Mouse (Mus musculus): ENCODE measurements around the gene Efcab1. TPM values are rescaled to one million over a fixed set of nuclear protein-coding genes. Genes with fewer than 3 reads are reported as not detected.
"Not testable (repeated sequence)": the region's sequence is repeated elsewhere in the genome, so short reads cannot be mapped to it uniquely, and the experiment has no call there.

Gene Efcab1
- polyA plus RNA-seq, 1 experiment from 2014 or later = 9.8 TPM

DNA sequence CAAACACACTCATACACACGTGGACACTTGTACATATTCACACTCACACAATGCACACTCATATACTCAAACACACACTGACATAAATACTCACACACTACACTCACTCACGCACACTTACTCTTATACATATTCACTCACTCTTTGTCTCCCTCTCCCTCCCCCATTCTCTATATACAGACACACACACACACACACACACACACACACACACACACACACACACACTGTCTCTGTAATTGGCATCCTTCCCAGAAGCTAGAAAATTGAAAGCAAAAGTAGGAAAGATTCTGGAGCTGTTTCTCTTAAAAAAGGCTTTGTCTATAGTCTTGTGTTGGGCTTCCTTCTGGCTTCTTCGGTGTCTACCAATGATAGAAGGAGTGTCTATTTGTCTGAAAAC is 34.5 kb downstream of the Efcab1 start:
- Histone ChIP-seq H3K27ac (peak overlapping the region; percentile 46), H3K36me3 (no peaks in the 10 kb centered on the region), H3K4me3 (no peak overlapping the region), H3K27me3 (no peaks in the 10 kb centered on the region), H3K4me1 (0 out of 2 replicates have a peak, but pooled peaks cover 13% of the 10 kb centered on the region), H3K9me3 (no peaks in the 10 kb centered on the region), H3K4me2 (replicated peaks) (no peak overlapping the region), H3K9ac (no peak overlapping the region)
- no peak; the same call in 1 of the 2 replicates for ATAC-seq (ENCODE audit: insufficient number of reproducible peaks, insufficient read depth, low FRiP score, low TSS enrichment)
- 75% methylated on average over 3 of the region's 3 CpGs for WGBS

DNA sequence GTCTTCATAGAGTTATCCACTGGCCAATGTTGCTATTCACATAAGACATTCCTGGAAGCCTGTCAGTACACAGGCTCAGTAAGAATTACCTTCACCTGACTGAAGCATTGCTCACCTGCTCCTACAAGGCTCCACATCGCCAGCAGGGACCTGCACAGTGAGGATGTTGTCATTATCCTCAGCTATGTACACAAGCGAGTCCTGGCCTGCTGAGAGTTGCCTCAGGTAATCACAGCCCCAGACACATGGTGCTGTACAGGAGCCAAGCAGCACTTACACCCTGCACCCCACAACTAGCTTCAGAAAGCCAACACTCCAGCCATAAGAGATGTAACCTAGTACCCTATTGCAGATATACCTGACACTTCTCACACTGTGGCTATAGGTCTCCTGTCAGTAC is 37.1 kb downstream of the Efcab1 start:
- Histone ChIP-seq H3K4me1 (0 out of 2 replicates have a peak, but pooled peaks cover 13% of the 10 kb centered on the region), H3K36me3 (no peaks in the 10 kb centered on the region), H3K9ac (no peak overlapping the region), H3K27me3 (no peaks in the 10 kb centered on the region), H3K9me3 (no peaks in the 10 kb centered on the region), H3K4me2 (replicated peaks) (no peak overlapping the region), H3K4me3 (no peak overlapping the region), H3K27ac (no peak overlapping the region)
- 76% methylated on average over 2 of the region's 2 CpGs for WGBS
- peak; percentile 69; the same call in 1 of the 2 replicates for ATAC-seq (ENCODE audit: insufficient number of reproducible peaks, insufficient read depth, low FRiP score, low TSS enrichment)

DNA sequence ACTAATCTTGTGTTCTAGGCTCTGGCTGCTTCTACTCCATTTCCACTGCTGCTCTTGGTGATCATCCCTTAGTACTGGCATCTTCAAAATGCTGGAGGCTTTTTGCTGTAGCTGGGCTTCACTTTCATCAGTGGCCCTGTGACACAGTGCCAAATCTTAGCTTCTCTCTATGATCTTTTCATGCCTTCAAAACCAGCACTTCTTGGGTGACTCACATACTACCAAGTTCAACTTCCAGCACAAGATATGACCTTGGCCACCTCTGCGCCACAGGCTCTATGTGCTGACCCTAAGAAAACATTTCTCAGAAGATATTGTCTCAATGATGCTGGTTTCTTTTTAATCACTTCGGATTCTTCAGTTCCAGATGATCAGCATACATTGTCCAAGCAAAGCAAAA is 41.2 kb downstream of the Efcab1 start:
- not testable (repeated sequence) for H3K36me3 ChIP-seq; H3K27me3 ChIP-seq; H3K4me2 ChIP-seq (replicated peaks); H3K4me3 ChIP-seq; ATAC-seq (ENCODE audit: insufficient number of reproducible peaks, insufficient read depth, low FRiP score, low TSS enrichment); H3K9me3 ChIP-seq; H3K4me1 ChIP-seq; H3K27ac ChIP-seq; H3K9ac ChIP-seq
- WGBS = 94% methylated on average over 2 of the region's 2 CpGs

DNA sequence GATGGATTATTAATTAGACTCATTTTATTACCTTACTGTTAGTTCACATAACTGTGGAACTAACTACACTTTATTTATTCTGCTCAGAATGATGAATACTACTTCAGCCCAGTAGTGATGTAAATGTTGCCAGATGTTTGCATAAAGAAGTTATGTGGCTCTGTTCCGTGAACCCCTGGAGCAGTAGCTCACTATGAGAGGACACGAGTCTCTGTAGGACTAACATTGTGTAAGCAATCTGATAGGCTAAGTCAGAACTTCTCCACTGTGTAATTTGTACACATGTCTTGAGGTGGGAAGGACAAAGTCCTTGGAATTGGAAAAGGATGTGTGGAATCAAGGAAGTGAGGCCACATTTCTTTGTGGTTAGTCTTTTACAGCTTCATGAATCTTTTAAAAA is 45.5 kb downstream of the Efcab1 start:
- Histone ChIP-seq H3K4me3 (no peak overlapping the region), H3K4me1 (peaks cover 4% of the 10 kb centered on the region; the same call in 1 of the 2 replicates), H3K27me3 (no peaks in the 10 kb centered on the region), H3K36me3 (no peaks in the 10 kb centered on the region), H3K4me2 (replicated peaks) (no peak overlapping the region), H3K9ac (no peak overlapping the region), H3K9me3 (no peaks in the 10 kb centered on the region), H3K27ac (no peak overlapping the region)
- ATAC-seq (ENCODE audit: insufficient number of reproducible peaks, insufficient read depth, low FRiP score, low TSS enrichment) = peak; percentile 67; the same call in 1 of the 2 replicates
- WGBS = 49% methylated on average over 2 of the region's 2 CpGs

DNA sequence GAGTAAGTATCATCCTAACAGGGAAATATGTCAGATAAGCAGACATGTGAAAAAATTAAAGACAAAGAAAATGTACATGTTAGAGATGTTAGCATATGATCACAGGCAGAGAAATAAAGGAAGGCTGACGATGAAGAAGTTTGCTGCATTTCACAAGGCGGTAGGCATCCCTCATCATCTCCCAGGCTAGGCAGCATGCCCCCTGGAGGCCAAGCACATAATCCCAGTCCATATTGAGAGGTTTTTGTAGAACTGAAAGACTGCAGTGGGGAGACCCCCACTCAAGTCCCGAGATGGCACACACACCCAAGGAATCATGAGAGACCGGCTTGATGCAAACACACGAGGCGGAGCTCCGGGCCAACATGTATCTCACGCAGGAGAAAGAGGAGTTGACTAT is 53.3 kb downstream of the Efcab1 start:
- ATAC-seq (ENCODE audit: insufficient number of reproducible peaks, insufficient read depth, low FRiP score, low TSS enrichment) = no peak
- WGBS = 92% methylated on average over 8 of the region's 8 CpGs
- Histone ChIP-seq H3K9me3 (no peaks in the 10 kb centered on the region), H3K9ac (no peak overlapping the region), H3K36me3 (no peaks in the 10 kb centered on the region), H3K4me1 (no peaks in the 10 kb centered on the region), H3K4me3 (no peak overlapping the region), H3K27me3 (no peaks in the 10 kb centered on the region), H3K27ac (no peak overlapping the region), H3K4me2 (replicated peaks) (no peak overlapping the region)

DNA sequence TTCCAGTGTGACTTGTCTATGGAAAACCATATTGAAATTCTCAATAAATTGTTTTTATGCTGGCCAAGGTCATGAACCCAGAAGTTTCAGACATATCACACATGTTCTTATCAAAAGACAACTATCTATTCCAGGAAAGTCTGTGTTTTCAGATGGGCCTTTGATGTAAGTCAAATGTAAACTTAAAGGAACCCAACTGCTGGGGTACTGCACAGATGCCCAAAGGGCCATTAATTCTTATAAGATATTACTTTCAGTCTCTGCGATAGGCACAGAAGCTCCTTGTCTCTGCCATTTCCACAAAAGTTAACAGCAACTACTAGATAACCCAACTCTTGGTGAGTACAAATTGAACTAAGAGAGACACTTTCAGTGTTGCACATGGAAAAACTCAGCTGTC is 67.3 kb downstream of the Efcab1 start:
- no peak for ATAC-seq (ENCODE audit: insufficient number of reproducible peaks, insufficient read depth, low FRiP score, low TSS enrichment)
- Histone ChIP-seq H3K9me3 (no peaks in the 10 kb centered on the region), H3K4me2 (replicated peaks) (no peak overlapping the region), H3K4me3 (no peak overlapping the region), H3K4me1 (no peaks in the 10 kb centered on the region), H3K27ac (no peak overlapping the region), H3K9ac (no peak overlapping the region), H3K36me3 (no peaks in the 10 kb centered on the region), H3K27me3 (no peaks in the 10 kb centered on the region)
- WGBS = 77% methylated on average over 1 of the region's 1 CpGs

DNA sequence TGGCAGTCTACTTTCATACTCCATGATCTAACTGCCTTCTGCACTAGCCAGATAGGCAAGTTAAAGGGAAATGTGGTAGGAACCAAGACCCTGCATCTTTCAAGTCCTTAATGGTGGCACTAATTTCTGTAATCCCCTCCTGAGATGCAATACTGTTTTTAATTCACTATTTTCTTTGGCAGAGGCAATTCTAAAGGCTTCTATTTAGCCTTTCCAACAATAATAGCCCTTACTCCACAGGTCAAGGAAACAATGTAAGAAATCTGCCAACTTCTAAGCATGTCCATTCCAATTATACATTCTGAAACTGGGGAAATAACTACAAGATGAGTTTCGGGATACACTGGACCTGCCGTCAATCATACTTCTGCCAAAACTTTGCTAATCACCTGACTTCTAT is 72.8 kb downstream of the Efcab1 start:
- H3K9me3 ChIP-seq = no peaks in the 10 kb centered on the region
- ATAC-seq (ENCODE audit: insufficient number of reproducible peaks, insufficient read depth, low FRiP score, low TSS enrichment) = no peak
- H3K27me3 ChIP-seq = no peaks in the 10 kb centered on the region
- no peaks in the 10 kb centered on the region for H3K36me3 ChIP-seq
- no peak overlapping the region for H3K4me3 ChIP-seq
- no peak overlapping the region for H3K4me2 ChIP-seq (replicated peaks)
- H3K27ac ChIP-seq = no peak overlapping the region
- no peaks in the 10 kb centered on the region for H3K4me1 ChIP-seq
- WGBS = 76% methylated on average over 2 of the region's 2 CpGs
- no peak overlapping the region for H3K9ac ChIP-seq

DNA sequence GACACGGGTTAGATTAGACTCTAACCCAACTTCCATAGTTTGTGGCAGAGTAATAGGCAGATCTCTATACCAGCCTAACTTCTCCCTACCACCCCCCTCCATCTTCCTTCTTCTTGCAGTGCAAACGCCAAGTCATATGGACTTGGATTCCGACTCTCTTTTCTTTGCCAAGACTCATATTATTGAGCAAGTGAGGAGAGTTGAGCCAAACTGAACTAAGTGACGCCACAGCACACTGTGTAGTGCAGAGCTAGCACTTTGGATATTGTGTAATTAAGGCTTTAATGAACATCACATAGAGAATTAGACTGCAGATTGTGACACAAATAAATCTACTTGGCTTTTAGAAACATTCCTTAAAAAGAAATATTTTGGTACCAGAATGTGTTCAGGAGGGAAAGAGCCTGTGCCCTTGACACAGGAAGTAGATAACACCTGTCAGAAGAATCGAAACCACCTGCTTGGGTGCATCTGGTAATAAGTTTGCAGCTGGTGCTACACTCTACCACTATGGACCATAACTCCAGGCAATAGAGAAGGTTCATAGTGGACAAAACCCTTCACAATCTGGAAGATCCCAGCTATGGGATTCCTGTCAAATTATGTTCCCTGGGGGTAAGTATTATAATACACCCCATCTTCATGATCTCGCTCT is 83.3 kb downstream of the Efcab1 start:
- no peak for ATAC-seq (ENCODE audit: insufficient number of reproducible peaks, insufficient read depth, low FRiP score, low TSS enrichment)
- Histone ChIP-seq H3K27me3 (no peaks in the 10 kb centered on the region), H3K9me3 (no peaks in the 10 kb centered on the region), H3K9ac (no peak overlapping the region), H3K4me3 (no peak overlapping the region), H3K4me1 (no peaks in the 10 kb centered on the region), H3K36me3 (no peaks in the 10 kb centered on the region), H3K27ac (no peak overlapping the region), H3K4me2 (replicated peaks) (no peak overlapping the region)
- WGBS = 79% methylated on average over 6 of the region's 6 CpGs

DNA sequence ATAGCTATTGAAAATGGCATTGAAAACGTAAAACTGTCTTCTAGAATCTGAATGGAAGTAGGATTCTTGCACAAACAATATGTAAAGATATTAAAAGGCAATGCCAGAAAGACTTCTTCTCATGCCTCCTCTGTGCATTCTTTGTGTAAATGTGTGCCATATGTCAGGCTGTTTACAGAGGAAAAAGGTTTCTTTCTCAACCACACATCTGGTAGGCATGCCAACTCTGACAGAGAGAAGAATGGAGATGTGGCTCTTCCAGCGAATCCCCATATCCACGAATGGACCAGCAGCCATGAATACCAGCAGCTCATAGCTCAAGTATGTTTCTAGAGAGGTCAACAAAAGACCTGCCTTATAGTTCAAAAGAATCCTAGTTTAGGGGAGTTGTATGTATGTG is 84.6 kb downstream of the Efcab1 start:
- Histone ChIP-seq H3K36me3 (no peaks in the 10 kb centered on the region), H3K9me3 (no peaks in the 10 kb centered on the region), H3K27ac (no peak overlapping the region), H3K4me2 (replicated peaks) (no peak overlapping the region), H3K27me3 (no peaks in the 10 kb centered on the region), H3K4me3 (no peak overlapping the region), H3K4me1 (no peaks in the 10 kb centered on the region), H3K9ac (no peak overlapping the region)
- WGBS = 64% methylated on average over 3 of the region's 3 CpGs
- ATAC-seq (ENCODE audit: insufficient number of reproducible peaks, insufficient read depth, low FRiP score, low TSS enrichment) = no peak

DNA sequence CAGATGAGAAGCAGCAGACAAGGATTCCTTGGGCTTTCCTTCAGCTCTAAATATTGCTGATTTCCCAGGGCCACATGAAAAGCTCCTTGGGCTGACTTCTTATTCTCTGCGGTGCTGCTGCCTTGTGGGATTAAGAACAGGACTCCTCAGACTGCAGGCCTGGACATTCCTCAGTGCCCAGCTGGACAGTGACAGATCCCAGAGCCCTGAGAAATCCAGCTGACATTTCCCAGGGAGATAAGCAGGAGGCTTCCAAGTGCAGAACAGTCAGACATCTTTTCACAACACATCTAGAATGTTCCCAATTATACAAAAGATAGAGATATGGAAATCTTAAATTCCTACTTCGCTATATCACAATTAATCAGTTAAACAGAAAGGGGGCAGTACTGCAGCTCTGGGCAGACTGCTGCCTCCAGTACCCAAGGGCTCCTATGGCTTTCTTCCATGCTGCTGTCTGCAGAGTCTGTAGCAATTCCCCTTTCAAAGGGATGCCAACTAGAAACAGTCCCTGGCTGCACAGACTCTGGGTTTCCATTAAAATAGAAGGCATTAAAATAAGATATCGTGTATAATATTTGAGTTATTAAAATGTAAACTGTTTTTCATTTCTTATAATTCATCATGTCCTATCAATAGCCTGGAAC is 86.2 kb downstream of the Efcab1 start:
- H3K4me2 ChIP-seq (replicated peaks) = no peak overlapping the region
- no peaks in the 10 kb centered on the region for H3K36me3 ChIP-seq
- H3K9me3 ChIP-seq = no peaks in the 10 kb centered on the region
- no peak overlapping the region for H3K4me3 ChIP-seq
- H3K9ac ChIP-seq = no peak overlapping the region
- no peaks in the 10 kb centered on the region for H3K4me1 ChIP-seq
- 67% methylated on average over 3 of the region's 3 CpGs for WGBS
- H3K27ac ChIP-seq = no peak overlapping the region
- H3K27me3 ChIP-seq = no peaks in the 10 kb centered on the region
- no peak for ATAC-seq (ENCODE audit: insufficient number of reproducible peaks, insufficient read depth, low FRiP score, low TSS enrichment)

DNA sequence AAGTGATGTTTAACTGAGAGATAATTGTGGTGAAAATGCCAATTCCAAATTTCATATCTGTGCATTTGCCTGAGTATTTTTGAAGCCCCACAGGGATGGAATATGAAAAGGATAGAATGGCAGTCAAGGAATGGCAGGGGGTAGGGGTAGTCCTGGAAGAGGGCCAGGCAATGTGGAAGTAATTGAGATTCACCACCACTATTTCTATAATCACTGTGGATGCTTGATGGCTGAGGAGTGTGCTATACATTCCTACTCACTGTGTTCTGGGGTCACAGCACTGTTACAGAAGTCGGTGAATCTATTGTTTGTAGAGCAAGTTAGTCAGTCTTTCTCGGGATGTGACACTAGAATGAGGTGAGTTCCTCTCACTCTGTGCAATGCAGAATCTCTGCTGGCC is 108.3 kb downstream of the Efcab1 start:
- Histone ChIP-seq H3K4me1 (no peaks in the 10 kb centered on the region), H3K36me3 (no peaks in the 10 kb centered on the region), H3K4me2 (replicated peaks) (no peak overlapping the region), H3K9ac (no peak overlapping the region), H3K27ac (no peak overlapping the region), H3K4me3 (no peak overlapping the region), H3K9me3 (no peaks in the 10 kb centered on the region), H3K27me3 (no peaks in the 10 kb centered on the region)
- peak; percentile 79; the same call in 1 of the 2 replicates for ATAC-seq (ENCODE audit: insufficient number of reproducible peaks, insufficient read depth, low FRiP score, low TSS enrichment)
- WGBS = 46% methylated on average over 2 of the region's 2 CpGs
